Mouse (Mus musculus) liver (tissue): ENCODE measurements at regions not wholly inside any gene's neighbourhood (a gene's known extent, or its start where the extent isn't known, plus 50 kb on each side); places are given as distances from the start of the nearest gene placed in this dataset.
A peak's percentile ranks its signal among the peaks of the same experiment; 100 is the strongest.
"Not testable (repeated sequence)": the region's sequence is repeated elsewhere in the genome, so short reads cannot be mapped to it uniquely, and the experiment has no call there.

Experiments used
- DNase-seq: peaks from one replicate; pipeline ENCODE4 v3.0.0-alpha.2; 2020; ENCODE audit warnings: mixed read lengths

DNA sequence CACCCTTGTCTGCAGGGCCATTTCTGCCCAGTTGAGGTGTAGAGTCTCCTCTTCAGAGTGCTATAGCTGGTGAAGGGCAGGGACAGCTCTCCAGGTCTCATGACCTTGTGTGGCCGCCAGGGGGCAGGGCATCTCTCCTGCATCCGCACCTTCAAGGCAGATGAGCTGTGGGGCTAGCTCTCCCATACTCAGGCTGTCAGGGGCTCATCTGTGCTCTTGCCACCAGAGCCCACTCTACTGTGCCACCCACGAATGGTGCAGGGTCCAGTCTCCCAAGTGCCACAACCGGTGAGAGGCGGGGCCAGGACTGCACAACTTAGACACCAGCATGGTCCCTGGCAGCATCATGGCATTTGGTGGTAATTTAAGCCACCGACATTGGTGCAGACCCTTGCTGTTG is 111.3 kb downstream of the Syt10 start:
- DNase-seq: peak; percentile 21

GRCm38 (mm10) chr15:89724356-89724755 is 117.3 kb downstream of the Syt10 start:
- DNase-seq: no peak

- DNase-seq: no peak
These were observed 105.5 kb upstream of the Rabl2 start for GRCm38 (mm10) chr15:89697221-89697620.

DNA sequence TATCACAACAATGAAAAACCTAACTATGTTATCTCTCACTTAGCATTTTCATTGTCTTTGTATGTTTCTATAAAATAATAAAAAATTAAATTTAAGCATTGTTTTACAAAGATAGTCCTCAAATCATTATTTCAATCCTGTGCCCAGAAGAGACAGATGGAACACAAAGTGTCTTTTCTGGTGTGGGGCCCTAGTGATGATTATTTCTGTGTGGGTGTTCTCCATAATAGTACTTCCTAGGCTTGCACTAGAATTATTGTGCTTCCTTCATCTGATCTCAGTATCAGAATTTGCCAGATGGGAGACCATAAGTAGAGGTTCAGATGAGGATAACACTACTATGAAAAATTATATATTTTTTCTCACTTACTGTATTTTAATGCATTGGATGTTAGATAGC is 84.6 kb upstream of the Rabl2 start:
- DNase-seq: no peak

DNA sequence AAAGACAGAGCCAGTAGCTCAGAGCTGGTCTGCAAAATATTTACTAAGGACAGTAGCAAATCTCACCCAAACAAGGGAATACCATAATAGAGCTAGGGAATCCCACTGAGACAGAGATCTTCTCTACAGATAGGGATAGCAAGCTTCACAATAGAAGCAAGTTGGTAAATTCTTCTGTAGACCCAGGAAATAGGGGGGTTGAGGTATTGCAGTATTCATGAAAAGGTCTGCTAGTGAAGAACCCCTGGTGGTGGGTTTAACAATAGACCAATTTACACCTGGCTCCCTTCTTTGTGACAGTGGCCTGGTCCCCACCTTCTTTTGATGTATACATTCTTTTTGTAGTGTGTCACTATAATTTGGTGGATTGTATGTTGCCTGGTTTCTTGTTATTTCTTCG is 64.8 kb upstream of the Rabl2 start:
- not testable (repeated sequence) for DNase-seq
